Comparison of ENCODE assay signal across 8 mouse cellular contexts in genomic region chr11:98936606-98937409, GRCm38 (mm10). TPM values are rescaled to one million over a fixed set of nuclear protein-coding genes. Genes with fewer than 3 reads are reported as not detected.
DNase-seq lines count a peak whose midpoint lies in the region; ATAC-seq lines count a peak whose summit lies in the region.

No protein-coding gene starts in this region.

- peak; percentile 36 for ATAC-seq in hindbrain, embryonic 12.5 days (ENCODE audit: low FRiP score)
- ATAC-seq in liver, embryonic 15.5 days (ENCODE audit: insufficient read depth): peak; percentile 32
- peak; percentile 22; the same call in 1 of the 2 replicates for ATAC-seq in neural tube, embryonic 15.5 days (ENCODE audit: low FRiP score)
- ATAC-seq in erythroid progenitor cell, adult 5-6 weeks (replicated peaks; ENCODE audit: low FRiP score, poor library complexity, severe bottlenecking): no peak

- H3K4me1 ChIP-seq in heart, embryonic 10.5 days: peaks cover 88% of the 10 kb centered on the region
- peaks cover 36% of the 10 kb centered on the region for H3K4me1 ChIP-seq in brown adipose tissue, adult 24 weeks (ENCODE audit: control insufficient read depth, insufficient read depth, insufficient read length, low read length)
- H3K4me1 ChIP-seq in hindbrain, embryonic 12.5 days: peaks cover 78% of the 10 kb centered on the region
- H3K4me1 ChIP-seq in liver, embryonic 15.5 days (replicated peaks): peaks cover 75% of the 10 kb centered on the region
- peaks cover 80% of the 10 kb centered on the region for H3K4me1 ChIP-seq in neural tube, embryonic 15.5 days

- peak overlapping the region; percentile 49 for H3K9ac ChIP-seq in hindbrain, embryonic 12.5 days
- 0 out of 2 replicates have a peak overlapping the region, but pooled peaks have one; percentile 57 for H3K9ac ChIP-seq in liver, embryonic 15.5 days
- H3K9ac ChIP-seq in neural tube, embryonic 15.5 days (replicated peaks): peak overlapping the region; percentile 53

- H3K27me3 ChIP-seq in heart, embryonic 10.5 days (ENCODE audit: insufficient read depth, poor library complexity, severe bottlenecking): no peaks in the 10 kb centered on the region
- peaks cover 9% of the 10 kb centered on the region; the same call in 1 of the 2 replicates for H3K27me3 ChIP-seq in hindbrain, embryonic 12.5 days
- peaks cover 93% of the 10 kb centered on the region for H3K27me3 ChIP-seq in liver, embryonic 15.5 days
- no peaks in the 10 kb centered on the region for H3K27me3 ChIP-seq in neural tube, embryonic 15.5 days (replicated peaks)

- H3K9me3 ChIP-seq in heart, embryonic 10.5 days: no peaks in the 10 kb centered on the region
- no peaks in the 10 kb centered on the region for H3K9me3 ChIP-seq in hindbrain, embryonic 12.5 days (replicated peaks)
- H3K9me3 ChIP-seq in liver, embryonic 15.5 days (replicated peaks): no peaks in the 10 kb centered on the region
- H3K9me3 ChIP-seq in neural tube, embryonic 15.5 days (replicated peaks): no peaks in the 10 kb centered on the region

- H3K4me3 ChIP-seq in heart, embryonic 10.5 days: peak overlapping the region; percentile 75
- H3K4me3 ChIP-seq in brown adipose tissue, adult 24 weeks (ENCODE audit: insufficient read depth, low read depth, low read length): peak overlapping the region; percentile 80
- H3K4me3 ChIP-seq in hindbrain, embryonic 12.5 days: peak overlapping the region; percentile 60
- H3K4me3 ChIP-seq in liver, embryonic 15.5 days (replicated peaks): peak overlapping the region; percentile 63
- H3K4me3 ChIP-seq in neural tube, embryonic 15.5 days (replicated peaks): peak overlapping the region; percentile 71

- H3K36me3 ChIP-seq in heart, embryonic 10.5 days: peaks cover 9% of the 10 kb centered on the region; the same call in 1 of the 2 replicates
- H3K36me3 ChIP-seq in hindbrain, embryonic 12.5 days: no peaks in the 10 kb centered on the region
- no peaks in the 10 kb centered on the region for H3K36me3 ChIP-seq in liver, embryonic 15.5 days (replicated peaks)
- H3K36me3 ChIP-seq in neural tube, embryonic 15.5 days: no peaks in the 10 kb centered on the region

- peak overlapping the region; percentile 87 for H3K4me2 ChIP-seq in hindbrain, embryonic 12.5 days (replicated peaks)
- peak overlapping the region; percentile 88 for H3K4me2 ChIP-seq in liver, embryonic 15.5 days
- H3K4me2 ChIP-seq in neural tube, embryonic 15.5 days: peak overlapping the region; percentile 84

- peak overlapping the region; percentile 97 for H3K27ac ChIP-seq in heart, embryonic 10.5 days
- peak overlapping the region; percentile 95 for H3K27ac ChIP-seq in brown adipose tissue, adult 24 weeks (replicated peaks; ENCODE audit: low read depth, low read length)
- peak overlapping the region; percentile 68 for H3K27ac ChIP-seq in hindbrain, embryonic 12.5 days
- peak overlapping the region; percentile 19; the same call in 1 of the 2 replicates for H3K27ac ChIP-seq in liver, embryonic 15.5 days (replicated peaks)
- peak overlapping the region; percentile 65 for H3K27ac ChIP-seq in neural tube, embryonic 15.5 days (replicated peaks)

- WGBS in heart, embryonic 10.5 days: 2% methylated on average over 23 of the region's 23 CpGs
- 2% methylated on average over 17 of the region's 23 CpGs for WGBS in hindbrain, embryonic 12.5 days
- WGBS in liver, embryonic 15.5 days (ENCODE audit: insufficient replicate concordance): 6% methylated on average over 23 of the region's 23 CpGs
- WGBS in neural tube, embryonic 15.5 days: 4% methylated on average over 23 of the region's 23 CpGs

- intact Hi-C loops in heart, postnatal 25 days (cut with DNase I): no loop called here

- no peak for DNase-seq in heart, embryonic 10.5 days (ENCODE audit: low spot score)
- DNase-seq in heart, postnatal 25 days (ENCODE audit: low spot score): no peak
- no peak for DNase-seq in layer of hippocampus, postnatal 14 days (ENCODE audit: low spot score in 2 of 2)

RNA-seq across cellular contexts. Expression of gene Rara, which starts 9.2 kb away (rescaled TPM):
- 30.4 and 36.9 TPM in 2 replicates for polyA plus RNA-seq in heart, embryonic 10.5 days (2016; fragmentation: Nextera tagmentation; extraction: Ambion mirVana)
- total RNA-seq in heart, postnatal 25 days (2021): 10 to 100 TPM; 11.8 TPM
- polyA plus RNA-seq in brown adipose tissue, adult 24 weeks (2012; ENCODE audit: insufficient read depth, insufficient read length, missing spikeins): 3.2 and 5.5 TPM in 2 replicates
- polyA plus RNA-seq in hindbrain, embryonic 12.5 days (2016; fragmentation: Nextera tagmentation; extraction: Ambion mirVana): 38.6 and 46.9 TPM in 2 replicates
- polyA plus RNA-seq in liver, embryonic 15.5 days (2015; fragmentation: Nextera tagmentation; extraction: Ambion mirVana): 4.4 and 4.5 TPM in 2 replicates
- 17.3 and 19.9 TPM in 2 replicates for polyA plus RNA-seq in neural tube, embryonic 15.5 days (2015; fragmentation: Nextera tagmentation; extraction: Ambion mirVana)
- 10 to 100 TPM; 20.2 to 20.3 TPM for total RNA-seq in layer of hippocampus, postnatal 14 days (2021)
- total RNA-seq in erythroid progenitor cell, adult 5-6 weeks (2015; ENCODE audit: low replicate concordance): 4.3 and 18.4 TPM in 2 replicates
- 0.51 and 1.4 TPM in 2 replicates for total RNA-seq in erythroid progenitor cell, adult 5-6 weeks (2017; ENCODE audit: low replicate concordance)

RNA-seq across cellular contexts. Expression of gene Cdc6, which starts 29.2 kb away (rescaled TPM):
- polyA plus RNA-seq in heart, embryonic 10.5 days (2016; fragmentation: Nextera tagmentation; extraction: Ambion mirVana): 39.3 and 47.7 TPM in 2 replicates
- under 1 TPM; 0.28 to 0.52 TPM for total RNA-seq in heart, postnatal 25 days (2021)
- 0.28 and 1.7 TPM in 2 replicates for polyA plus RNA-seq in brown adipose tissue, adult 24 weeks (2012; ENCODE audit: insufficient read depth, insufficient read length, missing spikeins)
- 19.0 and 20.2 TPM in 2 replicates for polyA plus RNA-seq in hindbrain, embryonic 12.5 days (2016; fragmentation: Nextera tagmentation; extraction: Ambion mirVana)
- polyA plus RNA-seq in liver, embryonic 15.5 days (2015; fragmentation: Nextera tagmentation; extraction: Ambion mirVana): 54.6 and 58.0 TPM in 2 replicates
- 3.8 and 12.0 TPM in 2 replicates for polyA plus RNA-seq in neural tube, embryonic 15.5 days (2015; fragmentation: Nextera tagmentation; extraction: Ambion mirVana)
- under 1 TPM; 0.81 to 0.97 TPM for total RNA-seq in layer of hippocampus, postnatal 14 days (2021)
- 72.4 and 84.3 TPM in 2 replicates for total RNA-seq in erythroid progenitor cell, adult 5-6 weeks (2015; ENCODE audit: low replicate concordance)
- total RNA-seq in erythroid progenitor cell, adult 5-6 weeks (2017; ENCODE audit: low replicate concordance): 96.1 and 116 TPM in 2 replicates

RNA-seq across cellular contexts. Expression of gene Gjd3, which starts 46.0 kb away (rescaled TPM):
- 1.0 and 1.1 TPM in 2 replicates for polyA plus RNA-seq in heart, embryonic 10.5 days (2016; fragmentation: Nextera tagmentation; extraction: Ambion mirVana)
- 1 to 10 TPM in 1 of 2 experiments, under 1 TPM in 1; 0.52 to 1.1 TPM for total RNA-seq in heart, postnatal 25 days (2021)
- not detected in 2 replicates for polyA plus RNA-seq in brown adipose tissue, adult 24 weeks (2012; ENCODE audit: insufficient read depth, insufficient read length, missing spikeins)
- 0.88 and 1.1 TPM in 2 replicates for polyA plus RNA-seq in hindbrain, embryonic 12.5 days (2016; fragmentation: Nextera tagmentation; extraction: Ambion mirVana)
- polyA plus RNA-seq in liver, embryonic 15.5 days (2015; fragmentation: Nextera tagmentation; extraction: Ambion mirVana): not detected in 2 replicates
- 2.2 and 3.0 TPM in 2 replicates for polyA plus RNA-seq in neural tube, embryonic 15.5 days (2015; fragmentation: Nextera tagmentation; extraction: Ambion mirVana)
- total RNA-seq in layer of hippocampus, postnatal 14 days (2021): 1 to 10 TPM; 2.2 TPM
- total RNA-seq in erythroid progenitor cell, adult 5-6 weeks (2015; ENCODE audit: low replicate concordance): not detected in 2 replicates
- not detected in 2 replicates for total RNA-seq in erythroid progenitor cell, adult 5-6 weeks (2017; ENCODE audit: low replicate concordance)

Comparison
In these comparisons a context has a peak if more than half of its experiments do, and no peak if none do; other contexts are left out.
1. H3K27ac ChIP-seq: peak in every context shown above with its lines; median percentile 97 in heart, embryonic 10.5 days; 95 in brown adipose tissue, adult 24 weeks; 68 in hindbrain, embryonic 12.5 days; 65 in neural tube, embryonic 15.5 days; 19 in liver, embryonic 15.5 days.